Mouse (Mus musculus): ENCODE results near the gene Ccdc185. TPM values are rescaled to one million over a fixed set of nuclear protein-coding genes. Genes with fewer than 3 reads are reported as not detected.

Ccdc185 gene
- polyA plus RNA-seq, 1 experiment from 2014 or later: not detected

- WGBS: 93% methylated on average over 6 of the region's 6 CpGs
- ATAC-seq (ENCODE audit: low FRiP score) (no peak), DNase-seq (ENCODE audit: low spot score) (no peak)
- Histone ChIP-seq H3K36me3 (replicated peaks; ENCODE audit: control insufficient read depth, insufficient read depth) (no peaks in the 10 kb centered on the region), H3K9ac (no peak overlapping the region), H3K27ac (no peak overlapping the region), H3K4me3 (replicated peaks; ENCODE audit: low read length) (no peak overlapping the region), H3K4me1 (replicated peaks; ENCODE audit: control insufficient read depth, insufficient read depth, low read length) (peaks cover 6% of the 10 kb centered on the region; the same call in 1 of the 2 replicates), H3K9me3 (ENCODE audit: control insufficient read depth, low read length) (no peaks in the 10 kb centered on the region), H3K4me2 (replicated peaks) (no peak overlapping the region), H3K27me3 (ENCODE audit: control insufficient read depth, insufficient read depth, low read length) (no peaks in the 10 kb centered on the region)
Observed at GRCm38 (mm10) chr1:182779024-182779520, 30.1 kb upstream of the Ccdc185 start.

- Histone ChIP-seq H3K4me2 (replicated peaks) (no peak overlapping the region), H3K9me3 (ENCODE audit: control insufficient read depth, low read length) (no peaks in the 10 kb centered on the region), H3K27ac (no peak overlapping the region), H3K4me3 (replicated peaks; ENCODE audit: low read length) (no peak overlapping the region), H3K36me3 (replicated peaks; ENCODE audit: control insufficient read depth, insufficient read depth) (no peaks in the 10 kb centered on the region), H3K27me3 (ENCODE audit: control insufficient read depth, insufficient read depth, low read length) (no peaks in the 10 kb centered on the region), H3K4me1 (replicated peaks; ENCODE audit: control insufficient read depth, insufficient read depth, low read length) (peaks cover 6% of the 10 kb centered on the region; the same call in 1 of the 2 replicates), H3K9ac (no peak overlapping the region)
- ATAC-seq (ENCODE audit: low FRiP score): no peak
- no peak for DNase-seq (ENCODE audit: low spot score)
- 85% methylated on average over 13 of the region's 13 CpGs for WGBS
Observed at GRCm38 (mm10) chr1:182778225-182778624, 29.2 kb upstream of the Ccdc185 start.

GRCm38 (mm10) chr1:182776749-182777410, 27.9 kb upstream of the Ccdc185 start:
- no peak overlapping the region for H3K4me3 ChIP-seq (replicated peaks; ENCODE audit: low read length)
- no peak overlapping the region for H3K9ac ChIP-seq
- ATAC-seq (ENCODE audit: low FRiP score): no peak
- no peak for DNase-seq (ENCODE audit: low spot score)
- H3K27me3 ChIP-seq (ENCODE audit: control insufficient read depth, insufficient read depth, low read length): no peaks in the 10 kb centered on the region
- H3K4me1 ChIP-seq (replicated peaks; ENCODE audit: control insufficient read depth, insufficient read depth, low read length): peaks cover 6% of the 10 kb centered on the region; the same call in 1 of the 2 replicates
- H3K4me2 ChIP-seq (replicated peaks): no peak overlapping the region
- peak overlapping the region; percentile 16; the same call in 1 of the 2 replicates for H3K27ac ChIP-seq
- H3K9me3 ChIP-seq (ENCODE audit: control insufficient read depth, low read length): no peaks in the 10 kb centered on the region
- 62% methylated on average over 10 of the region's 10 CpGs for WGBS
- H3K36me3 ChIP-seq (replicated peaks; ENCODE audit: control insufficient read depth, insufficient read depth): no peaks in the 10 kb centered on the region

- ATAC-seq (ENCODE audit: low FRiP score) (no peak), DNase-seq (ENCODE audit: low spot score) (no peak)
- H3K4me3 ChIP-seq (replicated peaks; ENCODE audit: low read length): no peak overlapping the region
- no peaks in the 10 kb centered on the region for H3K9me3 ChIP-seq (ENCODE audit: control insufficient read depth, low read length)
- 92% methylated on average over 7 of the region's 7 CpGs for WGBS
- peaks cover 6% of the 10 kb centered on the region; the same call in 1 of the 2 replicates for H3K4me1 ChIP-seq (replicated peaks; ENCODE audit: control insufficient read depth, insufficient read depth, low read length)
- no peaks in the 10 kb centered on the region for H3K27me3 ChIP-seq (ENCODE audit: control insufficient read depth, insufficient read depth, low read length)
- no peaks in the 10 kb centered on the region for H3K36me3 ChIP-seq (replicated peaks; ENCODE audit: control insufficient read depth, insufficient read depth)
- no peak overlapping the region for H3K27ac ChIP-seq
- no peak overlapping the region for H3K9ac ChIP-seq
- H3K4me2 ChIP-seq (replicated peaks): no peak overlapping the region
Observed at GRCm38 (mm10) chr1:182775576-182775975, 26.6 kb upstream of the Ccdc185 start.

GRCm38 (mm10) chr1:182764541-182765281, 15.7 kb upstream of the Ccdc185 start:
- Histone ChIP-seq H3K36me3 (replicated peaks; ENCODE audit: control insufficient read depth, insufficient read depth) (no peaks in the 10 kb centered on the region), H3K4me2 (replicated peaks) (peak overlapping the region; percentile 89), H3K9me3 (ENCODE audit: control insufficient read depth, low read length) (no peaks in the 10 kb centered on the region), H3K9ac (peak overlapping the region; percentile 76), H3K4me3 (replicated peaks; ENCODE audit: low read length) (peak overlapping the region; percentile 53), H3K27me3 (ENCODE audit: control insufficient read depth, insufficient read depth, low read length) (no peaks in the 10 kb centered on the region), H3K27ac (peak overlapping the region; percentile 86), H3K4me1 (replicated peaks; ENCODE audit: control insufficient read depth, insufficient read depth, low read length) (peaks cover 12% of the 10 kb centered on the region; the same call in 1 of the 2 replicates)
- ATAC-seq (ENCODE audit: low FRiP score) (peak; percentile 78), DNase-seq (ENCODE audit: low spot score) (peak; percentile 49)
- 0% methylated on average over 26 of the region's 27 CpGs for WGBS

GRCm38 (mm10) chr1:182763716-182764461, 14.9 kb upstream of the Ccdc185 start, which contains the start of gene Susd4:
Susd4 (plus strand) TSS chr1:182763860.
- Histone ChIP-seq H3K27me3 (ENCODE audit: control insufficient read depth, insufficient read depth, low read length) (no peaks in the 10 kb centered on the region), H3K4me2 (replicated peaks) (peak within 1 kb of the TSS; percentile 89), H3K36me3 (replicated peaks; ENCODE audit: control insufficient read depth, insufficient read depth) (no peaks in the 10 kb centered on the region), H3K4me1 (replicated peaks; ENCODE audit: control insufficient read depth, insufficient read depth, low read length) (peaks cover 12% of the 10 kb centered on the region; the same call in 1 of the 2 replicates), H3K9ac (peak within 1 kb of the TSS; percentile 76), H3K9me3 (ENCODE audit: control insufficient read depth, low read length) (no peaks in the 10 kb centered on the region), H3K27ac (peak within 1 kb of the TSS; percentile 86), H3K4me3 (replicated peaks; ENCODE audit: low read length) (peak within 1 kb of the TSS; percentile 53)
- ATAC-seq (ENCODE audit: low FRiP score): peak; percentile 93
- DNase-seq (ENCODE audit: low spot score): peak; percentile 87
- under 1% methylated on average over 68 of the region's 95 CpGs for WGBS

- Histone ChIP-seq H3K4me1 (replicated peaks; ENCODE audit: control insufficient read depth, insufficient read depth, low read length) (peaks cover 12% of the 10 kb centered on the region; the same call in 1 of the 2 replicates), H3K27me3 (ENCODE audit: control insufficient read depth, insufficient read depth, low read length) (no peaks in the 10 kb centered on the region), H3K4me3 (replicated peaks; ENCODE audit: low read length) (peak overlapping the region; percentile 53), H3K36me3 (replicated peaks; ENCODE audit: control insufficient read depth, insufficient read depth) (no peaks in the 10 kb centered on the region), H3K27ac (peak overlapping the region; percentile 86), H3K4me2 (replicated peaks) (peak overlapping the region; percentile 89), H3K9ac (peak overlapping the region; percentile 76), H3K9me3 (ENCODE audit: control insufficient read depth, low read length) (no peaks in the 10 kb centered on the region)
- DNase-seq (ENCODE audit: low spot score) (no peak), ATAC-seq (ENCODE audit: low FRiP score) (no peak; the same call in none of the 2 replicates)
- 7% methylated on average over 17 of the region's 17 CpGs for whole genome bisulfite sequencing
Observed at GRCm38 (mm10) chr1:182763191-182763715, 14.3 kb upstream of the Ccdc185 start.

GRCm38 (mm10) chr1:182758783-182759182, 9.8 kb upstream of the Ccdc185 start:
- no peak for DNase-seq (ENCODE audit: low spot score)

More at GRCm38 (mm10) chr1:182758783-182759182, 9.8 kb upstream of the Ccdc185 start:
- Histone ChIP-seq H3K27me3 (ENCODE audit: control insufficient read depth, insufficient read depth, low read length) (no peaks in the 10 kb centered on the region), H3K4me3 (replicated peaks; ENCODE audit: low read length) (no peak overlapping the region), H3K9ac (no peak overlapping the region), H3K27ac (no peak overlapping the region), H3K9me3 (ENCODE audit: control insufficient read depth, low read length) (no peaks in the 10 kb centered on the region), H3K4me2 (replicated peaks) (no peak overlapping the region), H3K4me1 (replicated peaks; ENCODE audit: control insufficient read depth, insufficient read depth, low read length) (no peaks in the 10 kb centered on the region; the same call in 1 of the 2 replicates), H3K36me3 (replicated peaks; ENCODE audit: control insufficient read depth, insufficient read depth) (no peaks in the 10 kb centered on the region)
- no peak for ATAC-seq (ENCODE audit: low FRiP score)
- WGBS: 92% methylated on average over 1 of the region's 1 CpGs
